Mouse (Mus musculus) common myeloid progenitor, adult 5-6 weeks (primary cell): ENCODE results near the gene Scn8a. TPM values are rescaled to one million over a fixed set of nuclear protein-coding genes. Genes with fewer than 3 reads are reported as not detected.

ENCODE experiments used
- ATAC-seq: replicated peaks from 2 replicates; pipeline ENCODE4 v1.8.0; 2016; ENCODE audit warnings: low read depth, mild to moderate bottlenecking, moderate TSS enrichment, inconsistent platforms; ENCODE audit not compliant: poor library complexity, severe bottlenecking
- total RNA-seq: library from RNA; stranded (forward); fragments of 200-1000, 187-1606 nt; gene quantifications from 2 replicates; pipeline ENCODE4 v1.2.3, GENCODE M21; 2017

Gene Scn8a
- total RNA-seq, 1 experiment from 2014 or later, result not detected

DNA sequence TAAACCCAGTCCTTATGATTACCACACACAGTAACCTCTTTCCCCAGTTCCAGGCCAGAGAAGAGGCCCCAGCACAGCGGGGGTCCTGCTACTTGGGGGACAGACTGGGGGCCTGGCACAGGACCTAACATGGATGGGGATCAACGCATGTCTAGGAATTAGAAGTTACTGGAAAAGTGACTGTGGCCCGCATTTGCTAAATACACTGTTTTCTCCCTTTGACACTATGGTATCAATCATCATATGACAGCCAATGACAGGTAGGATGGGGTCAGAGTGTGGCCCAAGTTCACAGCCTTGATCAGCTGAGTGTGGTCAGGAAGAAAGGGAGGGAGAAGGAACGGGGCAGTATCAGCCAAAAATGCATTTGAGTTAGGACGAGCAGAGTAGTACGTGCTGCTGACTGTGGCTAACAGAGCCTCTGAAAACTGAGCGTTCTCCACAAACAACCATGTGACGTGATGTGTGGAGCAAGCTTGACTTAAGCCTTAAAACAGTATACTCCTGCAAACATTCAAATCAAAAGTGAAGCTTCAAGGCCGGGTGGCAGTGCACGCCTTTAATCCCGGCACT lies 190.7 kb downstream of the Scn8a start:
- no peak for ATAC-seq

DNA sequence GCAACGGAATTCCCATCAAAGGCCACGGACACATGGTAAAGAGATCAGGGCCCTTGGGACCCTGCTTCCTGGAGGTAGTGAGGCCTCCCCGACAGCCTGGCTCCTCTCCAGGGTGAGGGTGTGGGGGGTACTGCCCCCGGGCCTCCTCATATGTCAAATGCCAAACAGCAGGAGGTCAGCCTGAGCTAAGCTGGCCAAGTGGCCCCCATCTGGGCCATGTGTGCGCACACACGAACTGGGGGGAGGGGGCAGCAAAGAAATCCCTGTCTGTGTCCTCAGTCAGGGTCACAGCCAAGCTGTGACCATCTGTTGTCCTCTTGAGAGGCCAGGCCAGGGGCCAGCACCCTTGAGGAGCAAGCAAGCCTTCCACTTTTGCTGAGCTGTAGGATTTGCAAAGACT lies 195.4 kb downstream of the Scn8a start:
- no peak for ATAC-seq

DNA sequence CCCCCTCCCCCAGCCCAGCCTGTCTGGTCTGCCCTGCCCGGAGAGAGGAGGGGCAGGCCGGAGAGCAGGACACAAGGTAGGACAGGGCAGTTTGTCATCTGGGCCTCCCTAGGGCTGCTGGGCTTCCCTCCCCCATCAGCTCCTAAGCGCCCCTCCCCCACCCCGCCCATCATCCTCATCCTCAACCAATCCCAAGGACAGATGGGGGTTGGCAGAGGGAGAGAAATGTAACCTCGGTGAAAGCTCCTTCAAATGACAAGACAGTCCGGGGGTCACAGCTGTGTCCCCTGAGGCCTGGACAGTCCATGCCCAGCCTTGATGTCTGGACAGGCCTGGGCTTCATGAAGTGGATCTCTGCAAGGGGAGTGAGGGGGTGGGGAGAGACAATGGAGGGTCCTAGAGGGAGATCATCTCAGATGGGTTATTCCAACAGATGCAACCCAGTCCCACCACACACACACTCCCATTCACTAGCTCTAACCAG lies 196.7 kb downstream of the Scn8a start:
- no peak for ATAC-seq

DNA sequence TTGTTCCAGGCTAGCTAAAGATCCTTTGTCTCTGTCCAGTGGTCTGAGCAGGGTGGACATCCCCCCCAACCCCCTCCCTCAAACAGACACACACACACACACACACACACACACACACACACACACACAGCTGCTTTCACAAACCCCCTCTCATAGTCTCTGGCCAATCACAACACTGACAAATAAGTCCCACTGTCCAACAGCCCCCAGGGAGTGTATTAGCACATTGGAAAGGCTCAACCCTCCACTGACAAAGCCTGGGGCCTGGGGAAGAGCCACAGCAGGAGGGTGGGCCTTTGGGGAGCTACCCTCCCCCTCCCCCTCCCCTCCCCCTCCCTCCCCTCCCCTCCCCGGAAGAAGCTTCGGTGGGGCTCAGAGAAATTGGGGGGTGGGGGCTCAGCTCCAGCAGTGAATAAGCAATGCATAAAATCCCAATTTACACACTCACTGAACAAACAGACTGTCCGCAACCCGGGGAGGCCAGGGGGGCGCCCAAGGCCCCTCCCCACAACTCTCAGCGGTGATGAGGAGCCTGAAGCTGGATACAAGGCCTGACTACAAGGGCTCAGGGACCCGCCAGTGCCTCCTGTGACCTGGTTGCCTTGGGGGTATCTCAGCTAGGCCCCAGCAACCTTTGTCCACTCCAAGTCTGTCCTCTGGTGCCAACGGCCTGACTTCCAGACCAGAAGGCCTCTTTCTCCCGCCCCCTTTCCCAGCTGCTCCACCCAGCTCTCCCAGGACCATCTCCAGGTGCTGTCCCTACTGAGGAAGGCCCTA lies 197.4 kb downstream of the Scn8a start:
- ATAC-seq, result no peak

DNA sequence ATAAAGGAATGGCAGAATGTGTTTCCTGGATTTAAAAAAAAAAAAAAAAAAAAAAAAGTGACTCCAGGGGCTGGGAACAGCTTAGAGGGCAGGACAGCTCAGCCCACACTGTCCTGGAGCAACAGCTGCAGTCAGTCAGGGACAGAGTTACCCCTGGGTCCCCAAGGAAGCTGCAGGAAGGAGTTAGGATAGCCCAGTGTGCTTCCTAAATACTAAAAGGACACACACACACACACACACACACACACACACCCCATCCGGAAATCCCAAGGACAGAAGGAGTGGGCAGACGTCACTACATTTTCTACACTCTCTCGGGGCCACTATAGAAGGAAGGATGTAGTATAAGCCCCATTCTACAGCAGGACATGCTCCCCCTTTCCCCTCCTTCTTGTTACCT lies 198.4 kb downstream of the Scn8a start:
- ATAC-seq, result no peak

DNA sequence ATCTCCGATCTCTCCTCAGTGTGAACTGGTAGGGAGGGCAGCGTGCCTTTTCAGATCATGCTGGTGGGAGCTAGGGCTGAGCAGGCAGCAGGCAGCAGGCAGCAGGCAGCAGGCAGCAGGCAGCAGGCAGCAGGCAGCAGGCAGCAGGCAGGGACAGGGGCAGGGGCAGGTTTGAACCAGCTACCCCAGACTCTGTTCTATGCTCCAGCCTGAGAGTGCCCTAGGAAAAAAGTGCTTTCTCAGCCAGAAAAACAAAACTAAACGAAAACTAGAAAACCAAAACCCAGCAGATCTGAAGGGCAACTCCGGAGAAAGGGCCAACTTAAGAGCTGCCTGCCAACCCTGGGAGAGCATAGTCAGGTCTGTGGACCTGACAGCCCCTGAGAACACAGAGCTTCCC lies 199.0 kb downstream of the Scn8a start:
- no peak for ATAC-seq

DNA sequence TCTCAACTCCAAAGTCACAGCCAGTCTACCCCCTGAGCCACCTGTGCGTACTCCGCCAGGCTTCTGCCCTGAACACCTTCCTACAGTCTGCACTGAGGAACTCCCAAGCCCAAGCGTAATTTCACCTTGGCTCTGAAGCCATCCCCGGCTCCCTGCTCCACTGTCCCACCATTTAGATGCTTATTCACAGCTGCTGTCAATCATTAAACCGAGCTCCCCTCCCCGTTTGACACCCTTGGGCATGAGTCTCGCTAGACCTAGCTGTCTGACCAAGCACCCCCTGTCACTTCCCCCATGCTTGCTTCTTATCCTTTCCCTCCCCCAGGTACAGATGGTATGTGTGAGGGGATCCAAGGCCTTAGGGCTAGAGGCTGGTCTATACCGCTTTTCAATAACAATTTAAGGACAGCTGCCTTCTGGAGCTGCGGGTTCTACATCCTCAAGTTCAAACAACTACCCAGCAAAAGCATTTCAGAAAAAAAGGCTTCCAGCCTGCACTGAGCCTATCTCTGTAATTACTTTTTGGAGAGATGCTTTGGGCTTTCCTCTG lies 200.1 kb downstream of the Scn8a start:
- ATAC-seq, result no peak

DNA sequence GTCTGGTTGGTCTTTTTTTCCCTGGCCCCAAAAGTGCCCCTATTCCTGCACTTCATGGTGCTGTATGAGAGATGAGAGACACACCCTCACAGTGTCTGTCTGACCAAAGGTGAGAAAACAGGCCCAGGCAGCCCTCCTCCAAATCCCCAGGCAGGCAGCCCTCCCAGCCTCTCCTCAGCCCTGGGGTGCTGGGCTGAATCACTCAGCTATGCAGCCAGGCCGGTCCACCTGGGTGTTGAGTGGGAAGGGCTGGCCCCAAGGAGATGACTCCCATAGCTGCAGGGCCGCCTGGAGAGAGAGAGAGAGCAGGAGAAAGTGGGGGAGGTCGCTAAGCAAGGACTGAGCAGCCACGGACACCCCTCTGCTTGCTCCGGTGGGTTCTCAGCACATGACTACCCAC lies 201.1 kb downstream of the Scn8a start:
- ATAC-seq, result no peak

DNA sequence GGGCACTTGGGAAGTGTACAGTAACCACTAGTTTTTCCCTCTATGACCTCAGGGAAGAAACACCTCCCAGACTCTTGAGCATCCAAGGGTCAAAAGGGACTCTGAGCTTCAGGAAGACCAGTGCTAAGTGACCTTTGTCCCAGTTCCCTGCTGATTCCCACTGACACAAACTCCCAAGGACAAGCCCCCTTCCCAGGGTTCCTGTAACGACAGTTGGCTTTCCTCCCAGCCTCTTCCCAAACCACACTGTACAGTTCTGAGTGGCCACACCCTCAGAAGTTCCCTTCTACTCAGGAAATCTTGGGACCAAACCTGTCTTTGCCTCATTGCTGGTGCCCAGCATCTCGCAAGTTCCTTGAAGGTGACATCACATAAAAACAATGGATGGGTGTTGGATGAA lies 203.1 kb downstream of the Scn8a start:
- no peak for ATAC-seq

DNA sequence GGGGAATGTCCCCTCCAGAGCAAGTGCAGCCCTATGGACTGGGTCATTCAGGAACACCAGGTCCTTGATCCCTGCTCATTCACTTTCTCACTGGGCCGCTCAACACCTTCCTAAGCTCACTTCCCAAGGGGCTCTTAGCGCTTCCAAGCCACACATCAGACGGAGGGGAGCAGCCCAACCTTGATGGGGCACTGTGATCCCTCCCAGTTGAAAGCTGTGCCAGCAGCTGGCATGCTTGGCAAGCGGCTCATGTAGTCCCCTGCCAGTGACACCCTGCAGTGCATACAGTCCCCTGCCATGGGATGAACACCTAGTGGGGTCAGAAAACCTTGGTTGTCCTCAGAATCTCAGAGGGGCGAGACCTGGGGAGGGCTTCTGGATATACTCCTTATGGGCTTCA lies 204.4 kb downstream of the Scn8a start:
- ATAC-seq, result no peak

DNA sequence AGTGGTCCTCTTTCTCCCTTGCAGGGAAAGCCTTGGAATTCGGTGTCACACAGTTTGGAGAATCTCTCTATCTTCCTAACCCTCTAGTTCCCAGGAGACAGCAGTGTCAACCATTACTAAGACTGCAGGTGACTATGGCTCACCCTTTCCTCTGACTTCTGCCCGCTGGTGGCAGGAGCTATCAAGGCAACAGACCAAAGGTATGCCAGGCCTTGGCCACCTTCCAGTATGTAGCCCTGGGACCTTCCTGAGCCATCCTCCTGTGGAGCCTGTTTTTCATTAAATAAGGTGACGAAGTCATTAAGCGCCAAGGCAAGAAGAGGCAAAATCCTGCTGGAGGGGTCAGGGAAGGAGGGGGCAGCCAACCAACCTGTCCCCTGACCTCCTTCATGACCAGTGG lies 205.5 kb downstream of the Scn8a start:
- no peak for ATAC-seq

DNA sequence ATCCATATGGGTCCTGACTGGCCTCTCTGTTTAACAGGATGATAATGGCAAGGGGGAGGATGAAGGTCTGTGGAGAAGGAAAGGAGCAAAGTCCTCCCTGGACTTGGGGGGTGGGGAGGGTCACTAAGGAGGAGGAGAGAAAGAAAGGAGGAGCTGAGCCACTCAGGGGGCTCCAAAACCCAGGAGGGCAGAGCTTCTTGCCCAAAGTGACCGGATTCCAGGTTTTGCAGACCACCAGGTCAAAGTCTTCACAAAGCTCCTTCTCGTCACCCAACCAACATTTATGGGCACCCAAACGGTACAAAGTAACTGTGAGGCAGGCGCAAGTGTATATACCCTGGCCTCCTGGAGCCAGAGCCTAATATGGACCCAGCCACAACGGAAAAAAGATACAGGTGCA lies 206.0 kb downstream of the Scn8a start:
- no peak for ATAC-seq

DNA sequence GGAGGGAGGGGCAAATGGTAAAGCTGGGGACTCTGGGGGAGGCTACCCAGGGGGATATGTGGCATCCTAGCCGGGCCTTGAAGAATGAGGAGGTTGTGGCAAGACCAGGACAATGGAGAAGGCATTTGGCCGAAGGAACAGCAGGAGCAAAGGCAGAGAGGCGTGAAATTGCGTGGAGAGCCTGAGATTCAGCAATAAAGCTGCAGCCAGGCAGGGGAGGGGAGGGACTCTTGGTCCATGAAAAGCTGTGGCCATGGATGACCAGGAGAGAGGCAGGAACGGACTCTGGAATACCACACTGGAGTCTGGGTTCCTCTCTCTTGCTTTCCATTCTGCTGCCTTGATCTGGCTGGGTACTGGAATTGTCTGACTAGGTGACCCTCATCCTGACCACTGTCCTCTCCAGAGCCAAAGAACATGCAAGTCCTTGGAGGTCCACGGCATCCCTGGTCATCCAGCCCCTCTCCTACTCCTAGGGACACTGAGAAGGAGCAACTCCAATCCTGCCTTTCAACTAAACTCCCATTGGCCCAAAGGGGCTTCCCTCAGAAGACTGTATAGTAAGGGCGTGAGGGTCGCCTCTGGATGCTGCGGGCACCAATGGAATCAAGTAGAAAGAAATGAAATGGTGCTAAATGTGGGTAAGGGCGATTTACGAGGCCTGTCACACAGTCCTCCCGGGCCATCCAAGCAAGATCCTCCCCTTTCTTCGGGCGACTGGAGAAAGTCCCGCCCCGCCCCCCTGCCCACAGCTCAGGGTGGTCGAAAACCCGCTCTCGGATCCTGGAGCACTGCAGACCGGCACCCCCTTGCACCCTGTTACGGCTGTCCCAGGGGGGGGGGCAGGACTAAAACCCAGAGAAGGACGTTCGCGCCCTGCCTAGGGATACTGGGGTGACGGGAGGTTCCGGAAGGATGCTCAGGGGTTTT lies 206.7 kb downstream of the Scn8a start:
- no peak for ATAC-seq

DNA sequence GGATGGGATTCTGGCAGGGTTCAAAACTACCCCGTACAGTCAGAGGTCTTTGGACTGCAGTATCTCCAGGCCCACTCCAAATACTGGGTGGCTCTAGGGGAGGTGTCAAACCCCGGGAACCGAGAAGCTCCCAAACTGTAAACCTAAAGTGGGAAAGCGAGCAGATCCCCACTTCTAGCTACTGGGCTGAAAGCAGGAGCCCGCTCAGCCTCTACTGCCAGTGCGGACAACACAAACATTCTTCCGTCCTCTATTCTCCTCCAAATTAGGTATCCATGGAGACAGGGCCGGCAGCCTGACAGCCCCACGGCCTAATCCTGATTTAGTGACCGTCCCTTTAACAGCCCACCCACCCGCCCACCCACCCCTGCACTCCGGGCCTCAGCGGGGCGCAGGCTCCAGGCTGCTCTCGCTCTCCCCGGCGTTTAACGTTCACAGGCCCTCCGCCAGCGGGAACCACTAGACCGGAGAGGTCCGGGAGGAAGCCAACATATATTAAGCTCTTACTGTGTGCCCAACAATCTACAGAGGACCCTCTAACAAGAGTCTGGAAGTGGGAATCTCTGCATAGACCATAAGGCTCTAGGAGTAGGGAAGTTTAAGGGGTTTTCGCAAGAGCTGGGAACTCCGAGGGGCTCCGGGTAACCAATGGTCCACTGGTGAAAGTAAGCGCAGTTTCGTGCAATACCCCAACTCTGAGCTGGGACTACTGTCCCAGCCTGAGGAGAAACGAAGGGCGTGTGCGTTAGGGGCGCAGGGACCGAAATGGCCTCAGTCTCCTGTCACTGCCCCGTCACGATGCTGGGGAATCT lies 207.5 kb downstream of the Scn8a start:
- ATAC-seq, result no peak

DNA sequence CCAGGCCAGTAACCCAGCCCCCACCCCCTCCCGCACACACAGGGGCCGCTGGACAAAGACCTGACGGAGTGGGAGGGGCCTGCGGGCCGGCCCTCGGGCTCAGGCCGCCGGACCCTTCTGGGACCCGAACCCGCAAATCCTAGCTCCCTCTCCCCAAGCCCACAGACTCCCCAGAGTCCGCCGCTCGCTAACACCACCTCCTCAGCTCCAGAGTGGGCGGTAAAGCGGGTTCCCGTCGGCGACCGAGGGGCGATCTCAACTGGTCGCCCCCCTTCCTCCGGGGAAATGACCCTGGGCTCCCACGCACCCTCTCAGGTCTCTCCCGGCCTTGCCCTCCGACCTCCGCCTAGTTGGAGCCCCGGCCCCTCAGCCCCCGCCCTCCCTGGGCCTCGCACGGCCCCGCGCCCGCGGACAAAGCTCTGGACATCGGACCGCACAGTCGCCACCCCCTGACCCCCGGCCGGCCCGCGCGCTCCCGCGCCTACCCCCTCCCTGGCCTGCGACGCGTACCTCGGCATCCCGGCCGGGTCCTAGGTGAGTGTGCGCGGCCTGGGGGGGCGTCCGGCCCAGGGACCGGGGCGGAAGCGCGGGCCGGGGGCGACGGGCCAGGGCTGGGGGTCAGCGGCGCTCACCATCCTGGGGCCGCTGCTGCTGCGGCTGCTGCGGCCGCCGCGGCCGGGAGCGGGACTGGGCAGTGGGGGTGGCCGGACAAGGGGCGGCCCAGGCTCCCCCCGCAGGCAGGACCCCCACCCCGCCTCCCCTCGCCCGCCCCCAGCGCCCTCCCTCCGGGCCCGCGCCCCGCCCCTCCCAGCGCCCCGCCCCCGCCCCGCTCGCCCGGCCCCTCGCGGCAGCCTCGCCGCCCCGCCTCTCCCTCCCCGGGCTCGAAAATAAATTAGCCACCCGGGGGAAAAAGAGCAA lies 208.4 kb downstream of the Scn8a start, which contains the start of gene Fignl2:
Gene Fignl2 (minus strand): TSS at position 755 of the 918 bp plus-strand sequence.
- no peak for ATAC-seq

DNA sequence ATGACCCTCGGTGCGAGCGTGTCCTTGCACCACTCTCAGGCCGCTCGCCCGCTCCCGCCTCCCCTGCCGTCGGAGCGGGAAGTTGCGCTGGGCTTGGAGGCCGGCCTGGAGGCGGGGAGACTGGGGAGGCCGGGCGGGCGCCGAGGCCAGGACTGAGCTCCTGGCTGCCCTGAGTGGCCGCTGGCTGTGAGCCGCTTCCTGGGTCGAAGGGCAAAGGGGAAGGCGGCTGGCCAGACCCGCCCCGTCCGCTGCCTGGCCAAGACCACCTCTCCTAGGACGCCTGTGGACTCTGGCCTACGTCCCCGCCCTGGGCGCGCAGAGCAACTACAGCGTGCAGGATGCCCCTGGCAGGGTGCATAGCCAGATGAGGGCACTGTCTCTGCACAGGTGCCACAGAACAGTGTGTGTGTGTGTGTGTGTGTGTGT lies 209.1 kb downstream of the Scn8a start:
- ATAC-seq, result peak; percentile 54

DNA sequence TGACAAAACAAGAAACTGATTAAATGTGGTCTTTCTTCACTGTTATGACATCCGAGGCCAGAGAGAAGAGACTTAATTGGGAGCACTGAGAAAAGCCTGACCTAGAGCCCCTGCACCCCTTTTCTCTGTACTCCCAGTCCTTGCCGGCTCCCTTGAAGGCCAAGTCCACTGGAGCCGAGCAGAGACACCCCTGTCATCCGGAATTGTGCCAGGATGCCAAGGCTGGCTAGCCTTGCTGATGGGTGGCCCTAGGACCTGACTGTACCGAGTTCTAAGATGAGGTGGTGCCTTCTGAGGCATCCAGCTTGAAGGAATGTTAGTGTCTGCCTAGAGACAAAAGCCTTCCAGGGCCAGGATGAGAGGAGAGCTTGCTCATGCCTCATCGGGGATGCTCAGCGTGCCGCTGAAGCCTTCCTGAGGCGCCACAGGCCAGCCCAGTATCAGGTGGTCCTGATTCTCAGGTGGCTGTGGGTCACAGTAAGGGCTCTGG lies 210.4 kb downstream of the Scn8a start:
- no peak for ATAC-seq

DNA sequence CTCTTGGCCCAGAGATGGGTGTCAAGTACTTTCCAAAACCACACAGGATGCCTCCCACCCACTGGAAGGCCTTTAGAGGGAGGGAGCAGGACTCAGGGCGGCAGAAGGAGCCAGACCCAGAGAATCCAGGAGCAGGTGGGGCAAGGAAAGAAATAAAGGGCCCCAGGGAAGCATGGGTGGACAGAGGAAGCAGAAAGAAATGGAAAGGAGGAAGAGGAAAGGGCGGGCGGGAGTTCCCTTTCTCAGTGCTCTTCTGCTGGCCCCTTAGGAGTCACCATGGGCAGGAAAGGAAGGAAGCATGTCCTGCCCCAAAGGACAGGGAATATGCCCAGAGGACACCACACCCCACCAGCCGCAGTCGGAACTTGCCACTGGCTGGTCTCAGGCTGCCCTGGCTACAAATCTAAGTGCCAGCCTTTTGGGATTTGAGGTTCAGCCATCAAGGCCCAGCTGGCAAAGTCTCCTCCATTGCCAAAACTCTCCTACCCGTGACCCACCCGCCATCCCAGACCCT lies 211.4 kb downstream of the Scn8a start:
- ATAC-seq, result no peak
